Mouse (Mus musculus) thymus, postnatal 25 days (tissue): ENCODE results near the gene Tcap.

Source experiments
- DNase-seq: peaks from one replicate; pipeline ENCODE4 v3.0.0; 2022

The Tcap gene

DNA sequence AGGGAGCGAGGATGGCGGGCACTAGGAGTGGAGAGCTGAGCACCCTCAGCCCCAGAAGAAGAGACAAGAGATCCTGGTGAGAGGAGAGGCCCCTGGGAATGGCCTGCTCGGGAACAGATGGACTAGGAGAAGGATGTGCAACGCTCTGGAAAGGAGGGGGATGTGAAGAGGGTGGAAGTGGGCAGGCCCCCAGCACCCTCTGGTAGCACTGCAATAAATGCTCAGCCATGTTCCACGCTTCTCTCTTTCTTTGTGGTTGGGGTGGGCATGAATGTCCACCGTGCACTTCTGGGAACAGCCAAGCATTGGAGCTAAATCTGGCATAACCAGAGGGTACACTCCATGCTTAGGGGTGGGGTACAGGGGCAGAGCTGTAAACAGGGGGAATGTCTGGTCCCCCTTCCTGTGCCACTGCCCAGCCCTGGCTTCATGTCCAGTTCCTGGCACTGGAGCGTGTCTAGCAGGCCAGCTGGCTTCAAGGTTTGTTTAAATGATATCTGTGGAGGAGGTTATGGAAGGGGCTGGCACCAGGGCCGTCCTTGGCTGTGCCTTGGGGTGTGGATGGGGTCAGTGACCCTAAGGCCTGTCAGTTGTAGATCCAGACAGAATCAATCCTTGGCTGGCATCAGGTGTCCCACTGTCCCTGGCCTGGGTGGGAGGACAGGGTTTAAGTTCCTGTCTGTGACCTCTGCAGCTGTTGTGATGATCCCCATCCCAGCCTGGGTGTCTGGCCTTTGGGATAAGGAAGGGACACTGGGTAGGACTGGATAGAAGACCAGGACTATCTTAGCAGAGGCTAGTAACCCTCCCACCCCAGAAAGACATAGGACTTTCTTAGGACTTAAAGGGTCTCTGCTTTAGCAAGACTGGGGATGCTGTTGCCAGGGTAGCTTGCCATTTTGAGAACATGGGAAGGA, 1.4 kb downstream of the Tcap start:
- DNase-seq: no peak

DNA sequence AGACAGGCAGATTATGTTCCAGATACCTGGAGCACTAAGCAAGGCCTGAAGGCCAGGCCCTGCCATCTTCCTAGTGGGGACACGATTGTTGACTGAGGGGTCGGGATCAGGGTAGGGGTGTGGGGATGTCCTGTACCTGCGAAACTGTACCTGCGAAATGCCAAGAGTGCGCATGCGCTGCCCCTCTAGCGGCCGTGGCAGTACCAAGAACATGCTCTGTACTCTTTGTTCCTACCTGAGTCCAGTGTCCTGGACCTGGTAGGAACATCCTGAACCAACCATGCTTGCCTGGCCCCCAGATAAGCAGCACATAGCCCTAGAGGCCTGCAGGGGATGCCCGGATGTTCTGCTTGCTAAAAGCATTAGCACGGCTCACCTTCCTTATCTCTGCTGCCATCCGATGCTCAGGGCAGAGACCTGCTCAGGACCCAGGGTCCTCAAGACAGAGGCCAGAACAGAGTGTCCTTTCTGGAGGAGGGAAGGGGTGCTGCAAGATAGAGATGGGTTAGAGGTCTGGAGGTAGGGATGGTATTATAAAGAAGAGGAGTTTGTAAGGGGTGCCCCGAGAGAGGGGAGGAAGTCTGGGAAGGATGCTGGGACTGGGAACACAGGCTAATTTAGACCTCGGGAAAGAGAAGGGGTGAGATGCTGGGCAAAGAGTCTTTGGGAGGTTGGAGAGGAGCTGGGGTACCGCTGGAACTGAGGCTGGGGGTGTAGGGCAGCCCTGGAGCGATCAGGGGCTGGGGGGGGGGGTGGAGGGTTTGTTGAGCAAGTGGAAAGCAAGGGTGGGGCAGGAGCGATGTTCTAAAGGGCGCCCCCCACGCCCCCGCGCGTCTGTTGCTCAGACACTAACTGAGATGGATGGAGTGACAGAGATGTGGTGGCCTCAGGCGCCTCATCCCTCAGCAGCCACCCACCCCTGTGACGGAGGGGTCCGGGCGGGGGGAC, 2.3 kb downstream of the Tcap start, which contains the start of gene Pnmt:
Gene Pnmt (plus strand): TSS at position 813 of the 948 bp plus-strand sequence.
- DNase-seq: no peak

DNA sequence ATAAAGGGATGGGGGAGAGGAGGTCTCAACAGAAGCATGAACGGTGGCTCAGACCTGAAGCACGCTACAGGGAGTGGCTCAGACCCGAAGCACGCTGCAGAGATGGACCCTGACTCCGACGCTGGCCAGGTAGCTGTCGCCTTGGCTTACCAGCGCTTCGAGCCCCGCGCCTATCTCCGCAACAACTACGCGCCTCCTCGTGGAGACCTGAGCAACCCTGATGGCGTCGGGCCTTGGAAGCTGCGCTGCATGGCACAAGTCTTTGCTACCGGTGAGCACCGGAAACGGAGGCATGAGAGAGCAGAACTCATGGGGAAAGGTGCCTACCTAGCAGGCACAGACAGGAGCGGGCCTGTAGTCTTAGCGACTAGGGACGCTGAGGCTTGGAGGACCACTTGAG, 3.0 kb downstream of the Tcap start:
- DNase-seq: peak; percentile 25

DNA sequence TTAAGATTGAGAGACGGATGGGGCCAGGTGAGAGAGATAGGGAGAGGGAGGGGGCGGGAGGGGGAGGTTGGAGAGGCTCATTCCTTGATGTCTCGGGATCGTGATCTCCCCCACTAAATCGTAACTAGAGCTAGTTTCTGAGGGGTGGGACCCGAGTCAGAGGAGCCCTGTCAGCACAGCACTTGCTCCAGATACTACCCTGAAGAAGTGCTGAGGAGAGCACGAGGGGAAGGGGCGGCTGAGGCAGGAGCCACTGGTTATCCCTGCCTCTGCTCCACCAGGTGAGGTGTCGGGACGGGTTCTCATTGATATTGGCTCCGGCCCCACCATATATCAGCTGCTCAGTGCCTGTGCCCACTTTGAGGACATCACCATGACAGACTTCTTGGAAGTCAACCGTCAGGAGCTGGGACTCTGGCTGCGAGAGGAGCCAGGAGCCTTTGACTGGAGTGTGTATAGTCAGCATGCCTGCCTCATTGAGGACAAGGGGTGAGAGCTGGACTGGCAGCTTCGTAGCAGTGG, 3.5 kb downstream of the Tcap start:
- DNase-seq: no peak

DNA sequence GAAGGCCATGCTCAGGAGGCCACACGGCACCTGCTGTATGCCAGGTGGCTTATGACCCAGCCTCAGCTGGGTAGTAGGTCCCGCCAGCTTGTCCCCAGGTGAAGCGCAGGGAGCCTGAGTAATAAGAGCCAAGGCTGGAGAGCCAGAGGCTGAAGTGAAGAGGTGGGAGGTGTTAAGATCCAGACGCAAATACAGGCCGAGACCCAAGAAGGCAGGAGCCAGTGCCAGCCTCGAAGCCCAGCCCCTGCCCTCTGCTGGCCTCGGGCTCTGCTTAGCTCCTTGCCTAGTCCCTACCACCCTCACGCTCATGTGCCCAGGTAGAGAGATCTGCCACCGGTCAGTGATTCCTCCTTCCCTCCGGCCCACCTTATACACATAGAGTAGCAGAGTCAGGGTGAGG, 4.7 kb downstream of the Tcap start:
- DNase-seq: no peak

DNA sequence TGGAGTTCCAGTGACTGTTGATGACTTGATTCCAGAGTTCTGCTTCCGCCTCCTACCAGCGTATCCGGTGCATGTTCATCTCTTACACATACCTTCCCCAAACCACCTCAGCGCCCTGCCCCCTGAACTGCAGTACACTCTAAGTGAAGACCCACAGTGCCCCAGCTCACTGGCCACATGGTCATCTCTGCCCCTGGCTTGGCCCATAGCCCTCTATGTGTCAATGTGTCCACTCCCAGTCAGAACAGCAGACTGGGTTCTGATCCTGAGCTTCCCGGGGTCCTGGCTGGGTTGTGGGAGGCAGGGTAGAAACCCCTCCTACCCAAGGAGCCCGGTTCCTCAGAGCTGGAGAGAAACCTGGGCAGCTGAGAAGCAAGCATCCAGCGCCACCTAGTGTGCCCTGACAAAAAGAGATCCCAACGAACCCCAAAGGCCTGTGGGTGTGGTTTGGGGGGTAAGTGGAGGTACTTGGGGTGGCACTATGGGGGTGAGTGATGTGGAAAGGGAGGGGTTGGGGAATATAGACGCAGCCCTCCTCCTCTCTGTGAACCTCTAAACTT, 5.7 kb downstream of the Tcap start:
- DNase-seq: peak; percentile 74

DNA sequence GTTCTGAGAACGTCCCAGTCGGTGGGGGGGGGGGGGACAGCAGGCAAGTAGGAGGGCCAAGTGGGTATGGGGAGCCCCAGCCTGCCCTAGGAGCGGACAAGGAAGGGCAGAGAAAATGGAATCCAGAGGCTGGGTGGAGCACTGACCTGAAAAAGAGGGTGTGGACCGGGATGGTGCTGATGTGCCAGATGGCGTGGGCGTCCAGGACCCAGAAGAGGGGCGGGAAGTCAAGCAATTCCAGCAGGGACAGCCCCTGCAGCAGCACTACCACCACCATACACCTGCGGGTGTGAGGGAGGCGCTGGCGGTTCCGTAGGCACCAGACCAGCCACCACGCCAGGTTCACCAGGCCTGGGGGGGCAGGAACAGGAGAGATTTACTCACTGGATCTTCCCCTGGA, 6.5 kb downstream of the Tcap start:
- no peak for DNase-seq

DNA sequence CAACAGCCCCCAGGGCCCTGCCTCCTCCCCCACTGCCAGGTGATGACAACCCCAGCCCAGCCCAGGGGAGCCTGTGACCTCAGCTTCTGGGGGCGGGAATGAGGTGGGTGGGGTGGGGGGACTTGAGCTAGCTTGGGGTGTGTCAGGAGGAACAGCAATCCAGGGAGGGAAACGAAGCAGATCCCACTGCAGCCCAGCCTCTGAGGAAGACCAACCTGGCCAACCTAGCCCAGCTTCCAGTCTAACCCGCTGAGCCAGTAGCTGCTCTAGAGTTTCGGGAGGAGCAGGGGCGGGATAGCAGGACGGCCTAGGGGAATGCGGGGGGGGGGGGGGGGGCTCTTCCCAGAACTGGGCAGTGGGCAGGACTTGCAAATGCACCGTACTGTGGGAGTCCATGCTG, 8.4 kb downstream of the Tcap start:
- DNase-seq: no peak

DNA sequence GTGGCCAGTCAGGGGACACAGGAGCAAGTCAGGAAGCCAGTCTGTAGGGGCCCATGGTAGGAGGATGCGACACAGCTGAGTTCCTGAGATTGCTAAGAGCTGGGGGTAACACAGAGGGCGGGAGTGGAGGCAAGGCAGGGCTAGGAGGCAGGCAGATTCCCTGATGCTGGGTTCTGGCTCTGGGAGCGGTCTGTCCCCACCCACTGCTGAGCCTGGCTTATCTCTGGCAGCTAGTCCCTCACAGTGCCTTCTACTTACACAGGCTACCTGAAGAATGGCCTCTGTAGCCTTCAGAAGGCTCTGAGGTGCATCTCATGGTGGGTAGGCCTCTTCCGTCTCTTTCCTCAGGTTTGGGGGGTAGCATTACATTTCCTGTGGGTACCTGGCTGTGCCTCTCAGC, 9.0 kb downstream of the Tcap start:
- peak; percentile 44 for DNase-seq

DNA sequence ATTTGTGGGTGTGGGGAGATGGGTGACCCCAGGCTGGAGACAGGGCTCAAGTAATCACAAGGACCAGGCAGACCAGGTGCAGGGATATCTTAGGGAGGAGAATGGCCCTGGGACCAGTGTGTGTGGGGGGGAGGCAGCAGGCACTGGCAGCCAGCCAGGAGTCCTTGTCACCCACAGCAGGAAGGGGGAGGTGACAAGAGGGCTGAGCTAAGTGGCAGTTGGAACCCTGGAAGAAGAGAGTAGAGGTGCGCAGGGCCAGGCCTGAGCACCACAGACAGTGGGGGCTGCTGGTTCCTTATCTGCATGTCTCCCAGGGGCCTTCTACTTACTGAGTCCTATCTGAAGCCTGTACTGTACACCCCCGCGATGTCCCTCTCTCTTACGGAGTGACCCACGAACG, 9.7 kb downstream of the Tcap start:
- DNase-seq: peak; percentile 88

DNA sequence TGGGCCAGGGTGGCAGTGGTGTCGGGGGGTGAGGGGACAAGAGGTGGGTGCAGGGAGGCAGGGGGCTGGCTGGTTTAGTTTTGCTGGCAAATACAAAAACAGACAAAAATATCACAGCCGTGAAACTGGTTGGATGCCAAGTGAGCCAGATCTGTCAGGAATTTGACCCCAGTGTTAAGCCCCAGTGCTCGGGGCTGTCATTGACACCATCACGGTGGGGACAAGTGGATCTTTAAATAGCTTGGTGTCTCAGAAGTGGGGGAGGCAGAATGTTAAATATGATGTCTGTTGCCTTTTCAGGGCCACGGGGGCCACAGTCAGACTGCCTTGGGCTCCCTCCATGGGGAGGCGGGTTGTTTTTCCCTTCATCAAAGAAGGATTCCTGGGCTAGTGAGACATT, 10.7 kb downstream of the Tcap start:
- no peak for DNase-seq

DNA sequence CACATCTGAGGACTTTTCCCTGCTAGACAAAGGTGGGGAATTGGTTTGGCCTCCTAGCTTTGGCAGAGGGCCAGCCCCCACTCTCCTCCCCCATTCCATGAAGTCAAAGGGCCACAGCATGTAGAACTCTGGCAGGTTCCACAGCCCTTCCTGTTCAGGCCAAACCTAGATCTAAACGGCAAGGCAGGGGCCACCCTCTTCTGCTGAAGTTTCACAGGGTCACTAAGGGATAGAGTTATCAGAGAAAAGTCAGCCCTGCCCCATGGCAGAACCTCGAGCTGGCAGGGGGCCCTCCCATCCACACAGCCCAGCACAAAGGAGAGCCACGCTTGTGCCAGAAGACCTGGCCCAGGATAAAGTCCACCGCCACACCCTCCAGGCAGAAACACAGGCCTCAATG, 11.4 kb downstream of the Tcap start:
- no peak for DNase-seq

DNA sequence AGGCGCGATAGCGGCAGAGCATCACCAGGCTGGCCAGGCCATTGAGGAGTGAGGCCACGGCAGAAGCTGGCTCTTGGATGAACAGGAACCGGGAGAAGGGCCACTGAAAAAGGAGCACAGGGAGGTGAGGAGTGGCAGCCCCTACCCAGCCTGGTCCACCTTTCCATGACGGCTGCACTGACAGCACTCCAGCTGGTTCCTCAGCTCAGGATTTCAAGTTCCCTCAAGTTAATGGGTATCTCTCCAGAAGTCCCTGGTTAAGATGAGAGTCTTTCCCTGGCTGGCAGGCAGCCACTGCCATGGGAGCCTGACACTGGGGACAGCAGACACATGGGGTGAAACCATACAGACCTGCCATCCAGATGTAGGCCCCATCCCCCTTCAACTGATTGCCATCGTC, 14.3 kb downstream of the Tcap start:
- no peak for DNase-seq

DNA sequence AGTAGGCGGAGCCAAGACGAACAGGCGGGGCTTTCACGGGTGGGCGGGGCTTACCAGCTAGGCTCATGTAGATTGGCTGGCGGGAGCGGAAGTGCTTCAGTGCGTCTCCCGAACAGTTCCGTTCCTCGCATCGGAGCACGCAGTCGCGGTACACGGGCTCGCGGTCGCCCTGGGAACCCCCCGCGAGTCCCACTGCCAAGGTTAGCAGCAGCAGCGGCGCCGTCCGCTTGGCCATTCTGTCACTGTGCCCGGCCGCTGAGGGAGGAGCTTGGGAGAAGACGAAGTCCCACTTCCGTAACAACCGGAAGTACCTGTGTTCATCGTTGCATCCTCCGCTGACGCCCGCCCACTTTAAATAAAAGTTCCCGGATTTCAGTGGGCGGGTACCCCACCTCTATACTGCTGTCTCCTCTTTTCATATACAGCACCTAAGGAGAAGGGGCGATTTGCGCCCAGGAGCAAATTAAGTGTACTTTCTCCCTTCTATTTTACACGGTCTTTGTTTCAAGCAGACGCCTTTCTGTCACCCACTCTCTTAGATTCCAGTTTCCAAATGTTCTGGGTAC, 16.6 kb downstream of the Tcap start, which contains the start of gene Pgap3:
Gene Pgap3 (minus strand): TSS at position 330 of the 566 bp plus-strand sequence.
- peak; percentile 89 for DNase-seq

DNA sequence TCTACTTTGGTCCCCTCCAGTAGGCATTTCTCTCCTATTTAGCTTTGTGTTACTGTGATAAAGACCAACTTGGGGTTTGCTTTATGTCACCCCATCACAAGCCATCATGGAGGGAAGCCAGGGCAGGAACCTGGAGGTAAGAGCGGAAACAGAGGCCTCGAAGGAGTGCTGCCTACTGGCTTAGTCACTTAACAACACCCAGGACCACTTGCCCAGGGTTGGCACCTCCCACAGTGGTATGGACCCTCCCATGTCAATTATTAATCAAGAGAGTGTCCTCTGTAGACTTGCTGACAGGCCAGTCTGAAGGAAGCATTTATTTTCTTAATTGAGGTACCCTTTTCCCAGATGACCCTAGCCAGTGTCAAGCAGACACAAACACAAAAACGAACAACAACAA, 17.2 kb downstream of the Tcap start:
- DNase-seq: no peak

DNA sequence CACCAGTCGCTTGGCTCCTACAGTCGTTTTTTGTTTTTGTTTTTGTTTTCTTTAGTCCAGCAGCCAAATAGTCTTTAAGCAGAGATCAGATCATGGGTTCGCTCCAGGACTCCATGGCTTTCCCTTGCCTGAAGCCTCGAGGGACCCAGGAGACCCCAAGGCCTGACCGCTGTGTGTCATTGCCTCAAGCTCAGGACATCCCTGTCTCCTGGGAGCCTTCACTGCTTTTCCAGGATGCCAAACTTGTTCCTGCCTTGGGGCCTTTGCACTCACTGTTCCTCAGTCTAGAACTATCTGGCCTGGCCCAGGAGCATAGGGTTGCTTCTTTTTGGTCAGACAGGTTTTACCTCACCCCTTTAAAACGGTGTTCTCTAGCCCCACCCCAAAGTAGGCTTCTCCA, 23.0 kb downstream of the Tcap start:
- DNase-seq: no peak

DNA sequence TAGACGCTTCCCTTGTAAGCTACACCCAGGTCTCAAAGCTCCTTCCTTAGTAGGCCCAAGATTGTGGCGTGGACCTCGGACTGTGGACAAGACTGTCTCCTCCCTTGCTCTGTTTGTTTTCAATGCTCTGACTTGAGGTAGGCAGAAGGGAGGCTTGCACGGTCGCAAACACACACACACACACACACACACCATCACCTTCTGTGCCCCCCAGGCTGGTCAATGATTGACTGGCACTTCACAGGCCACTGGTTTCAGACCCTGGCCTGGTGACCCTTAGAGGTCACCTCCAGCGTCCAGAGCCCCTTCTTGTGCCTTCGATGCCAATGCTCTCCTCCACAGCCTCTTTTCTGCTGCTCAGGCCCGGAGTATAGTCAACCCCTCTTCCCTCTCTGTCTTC, 25.3 kb downstream of the Tcap start:
- DNase-seq: no peak

DNA sequence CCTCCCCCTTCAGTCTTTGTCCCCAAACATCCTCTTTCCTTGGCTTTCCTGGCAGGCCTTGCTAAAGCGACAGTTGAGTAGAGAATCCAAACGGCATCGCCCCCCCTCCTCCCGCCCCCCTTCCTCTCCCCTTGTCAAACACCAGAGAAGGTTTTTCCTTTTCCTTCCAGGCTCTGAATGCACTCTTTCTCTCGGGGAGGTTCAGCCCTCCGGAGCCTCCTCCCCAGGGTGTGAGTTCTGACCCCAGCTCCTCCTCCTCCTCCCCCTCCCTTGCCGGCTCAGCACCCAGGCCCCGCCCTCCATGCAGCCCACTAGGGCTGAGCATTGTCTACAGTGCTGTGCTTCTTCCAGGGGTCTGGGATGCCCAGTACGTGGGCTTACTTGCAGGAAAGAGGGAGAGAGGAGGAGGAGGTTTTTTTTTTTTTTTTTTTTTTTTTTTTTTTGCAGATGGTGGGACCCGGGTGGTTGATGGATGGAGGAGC, 25.8 kb downstream of the Tcap start:
- no peak for DNase-seq

DNA sequence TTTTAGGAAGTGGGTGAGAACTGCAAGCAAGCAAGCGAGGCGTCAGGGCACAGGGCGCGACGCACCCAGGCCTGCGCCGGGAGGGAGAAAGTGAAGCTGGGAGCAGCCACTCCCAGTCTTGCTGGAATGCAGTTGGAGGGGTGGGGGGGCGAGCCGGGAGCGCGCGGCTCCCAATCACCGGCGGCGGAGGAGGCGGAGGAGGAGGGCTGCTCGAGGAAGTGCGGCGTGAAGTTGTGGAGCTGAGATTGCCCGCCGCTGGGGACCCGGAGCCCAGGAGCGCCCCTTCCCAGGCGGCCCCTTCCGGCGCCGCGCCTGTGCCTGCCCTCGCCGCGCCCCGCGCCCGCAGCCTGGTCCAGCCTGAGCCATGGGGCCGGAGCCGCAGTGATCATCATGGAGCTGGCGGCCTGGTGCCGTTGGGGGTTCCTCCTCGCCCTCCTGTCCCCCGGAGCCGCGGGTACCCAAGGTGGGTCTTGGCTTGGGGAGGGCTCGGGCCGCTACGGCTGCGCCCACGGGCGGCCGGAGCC, 28.7 kb downstream of the Tcap start, which contains the start of gene Erbb2:
Gene Erbb2 (plus strand): TSS at position 198 of the 524 bp plus-strand sequence.
- DNase-seq: no peak

DNA sequence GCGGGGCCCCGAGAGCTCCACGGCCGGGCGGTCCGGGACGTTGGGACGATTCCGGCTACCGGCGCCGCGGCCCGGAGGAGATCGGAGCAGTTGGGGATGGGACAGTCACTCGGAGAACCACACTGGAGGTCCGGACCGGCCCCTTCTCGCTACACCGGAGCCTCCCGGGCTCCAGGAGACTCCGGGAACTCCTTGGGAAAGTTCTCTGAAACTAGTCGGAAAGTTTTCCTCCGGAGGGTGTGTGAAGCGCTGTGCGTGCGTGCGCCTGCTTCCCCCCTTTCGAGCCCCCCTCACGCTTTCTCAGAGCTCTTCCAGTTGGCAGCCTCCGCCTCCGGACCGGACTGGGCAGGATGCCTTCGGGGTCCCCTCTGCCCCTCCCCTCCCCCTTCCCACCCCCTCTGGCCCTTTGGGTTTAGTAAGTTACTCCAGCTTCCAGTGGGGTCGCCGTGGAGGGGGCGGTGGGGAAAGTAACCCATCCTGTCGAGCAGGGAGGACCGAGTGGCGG, 29.2 kb downstream of the Tcap start:
- DNase-seq: no peak

DNA sequence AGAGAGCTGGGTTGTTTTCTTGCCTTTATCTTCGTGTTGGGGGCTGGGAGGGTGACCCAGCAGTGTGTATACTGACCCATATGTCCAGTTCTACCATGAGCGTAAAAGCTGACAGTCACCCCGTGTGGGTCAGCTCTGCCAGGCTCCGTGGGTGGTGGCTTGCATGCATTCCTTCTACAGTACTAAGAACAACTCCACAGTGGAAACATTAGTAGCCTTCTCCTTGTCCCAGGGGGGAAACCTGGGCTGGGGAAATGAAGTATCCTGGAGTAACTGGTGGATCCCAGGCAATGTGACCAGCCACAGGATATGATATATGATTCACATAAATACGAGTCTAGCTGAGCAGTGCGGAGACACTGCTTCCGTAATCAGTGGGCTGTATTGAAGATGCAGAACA, 30.1 kb downstream of the Tcap start:
- no peak for DNase-seq

DNA sequence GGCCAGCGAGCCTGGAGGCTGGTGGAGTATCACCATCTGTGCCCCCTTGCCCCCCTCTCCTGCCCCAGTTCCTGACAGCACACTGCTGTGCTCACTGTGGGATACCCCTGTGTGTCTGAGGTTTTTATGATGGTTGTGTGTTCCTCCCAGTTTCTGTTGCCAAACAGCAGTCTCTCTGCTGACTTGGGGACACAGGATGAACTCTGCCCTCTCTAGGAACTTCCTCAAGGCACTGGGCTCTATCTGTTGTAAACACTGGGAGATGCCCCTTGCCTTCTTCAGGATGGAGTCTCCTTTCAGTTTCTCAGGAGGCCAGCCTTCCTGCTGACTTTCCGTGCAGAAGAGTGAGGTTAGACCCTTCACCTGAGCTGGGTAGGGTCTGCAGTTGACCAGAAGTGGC, 30.6 kb downstream of the Tcap start:
- no peak for DNase-seq
